Mouse (Mus musculus): ENCODE measurements at regions not wholly inside any gene's neighbourhood (a gene's known extent, or its start where the extent isn't known, plus 50 kb on each side); places are given as distances from the start of the nearest gene placed in this dataset.

GRCm38 (mm10) chr7:72768705-72769104, 462.3 kb upstream of the Mctp2 start:
- no peaks in the 10 kb centered on the region for H3K9me3 ChIP-seq
- H3K27ac ChIP-seq (replicated peaks), result no peak overlapping the region
- ATAC-seq (ENCODE audit: low FRiP score, low read depth), result no peak
- H3K4me2 ChIP-seq (replicated peaks), result no peak overlapping the region
- 86% methylated on average over 4 of the region's 4 CpGs for WGBS
- no peak overlapping the region for H3K4me3 ChIP-seq
- no peak overlapping the region for H3K9ac ChIP-seq (replicated peaks)
- no peaks in the 10 kb centered on the region for H3K36me3 ChIP-seq
- peaks cover 9% of the 10 kb centered on the region for H3K4me1 ChIP-seq
- no peaks in the 10 kb centered on the region for H3K27me3 ChIP-seq

GRCm38 (mm10) chr7:72774031-72774770, 467.8 kb upstream of the Mctp2 start:
- H3K9ac ChIP-seq (replicated peaks), result no peak overlapping the region
- 18% methylated on average over 3 of the region's 3 CpGs for WGBS
- peaks cover 21% of the 10 kb centered on the region for H3K4me1 ChIP-seq
- no peaks in the 10 kb centered on the region for H3K27me3 ChIP-seq
- no peak overlapping the region for H3K4me3 ChIP-seq
- H3K36me3 ChIP-seq, result no peaks in the 10 kb centered on the region
- peak overlapping the region; percentile 85 for H3K27ac ChIP-seq (replicated peaks)
- peak; percentile 95 for ATAC-seq (ENCODE audit: low FRiP score, low read depth)
- no peak overlapping the region; the same call in 1 of the 2 replicates for H3K4me2 ChIP-seq (replicated peaks)
- 0 out of 2 replicates have a peak, but pooled peaks cover 4% of the 10 kb centered on the region for H3K9me3 ChIP-seq

GRCm38 (mm10) chr7:72774771-72775119, 468.3 kb upstream of the Mctp2 start:
- peak overlapping the region; percentile 85 for H3K27ac ChIP-seq (replicated peaks)
- 38% methylated on average over 3 of the region's 3 CpGs for WGBS
- H3K4me2 ChIP-seq (replicated peaks), result no peak overlapping the region
- ATAC-seq (ENCODE audit: low FRiP score, low read depth), result no peak
- no peak overlapping the region for H3K4me3 ChIP-seq
- H3K27me3 ChIP-seq, result no peaks in the 10 kb centered on the region
- no peak overlapping the region for H3K9ac ChIP-seq (replicated peaks)
- H3K9me3 ChIP-seq, result 0 out of 2 replicates have a peak, but pooled peaks cover 4% of the 10 kb centered on the region
- no peaks in the 10 kb centered on the region for H3K36me3 ChIP-seq
- peaks cover 21% of the 10 kb centered on the region for H3K4me1 ChIP-seq

DNA sequence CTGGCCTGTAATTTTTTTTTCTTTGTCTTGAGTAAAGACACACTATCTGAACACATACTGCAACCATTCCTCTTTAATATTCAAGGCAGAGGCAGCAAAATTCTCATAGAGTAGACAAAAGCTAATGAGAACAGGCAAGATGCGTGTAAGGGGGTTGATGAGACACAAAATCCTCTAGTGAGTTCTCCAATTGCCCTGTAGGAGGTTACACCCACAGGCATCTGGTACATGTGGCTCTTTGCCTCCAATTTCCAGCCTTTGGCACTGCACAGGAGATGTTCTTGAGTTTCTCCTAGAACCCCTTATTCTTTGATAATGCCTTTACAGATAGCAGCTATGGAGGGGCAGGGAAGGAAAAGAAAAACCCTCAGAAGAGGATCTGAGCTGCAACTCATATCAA, 480.9 kb upstream of the Mctp2 start:
- Histone ChIP-seq H3K4me1 (no peaks in the 10 kb centered on the region), H3K9me3 (no peaks in the 10 kb centered on the region), H3K4me3 (no peak overlapping the region), H3K36me3 (no peaks in the 10 kb centered on the region), H3K27me3 (no peaks in the 10 kb centered on the region), H3K4me2 (replicated peaks) (no peak overlapping the region), H3K27ac (replicated peaks) (no peak overlapping the region), H3K9ac (replicated peaks) (no peak overlapping the region)
- 80% methylated on average over 1 of the region's 1 CpGs for WGBS
- no peak for ATAC-seq (ENCODE audit: low FRiP score, low read depth)

- Histone ChIP-seq H3K9ac (replicated peaks) (no peak overlapping the region), H3K36me3 (no peaks in the 10 kb centered on the region), H3K27me3 (no peaks in the 10 kb centered on the region), H3K4me3 (no peak overlapping the region), H3K9me3 (no peaks in the 10 kb centered on the region), H3K4me1 (no peaks in the 10 kb centered on the region), H3K27ac (replicated peaks) (no peak overlapping the region), H3K4me2 (replicated peaks) (no peak overlapping the region)
- no peak for ATAC-seq (ENCODE audit: low FRiP score, low read depth)
- WGBS, result 75% methylated on average over 2 of the region's 2 CpGs
Observed at GRCm38 (mm10) chr7:72788261-72788660, 481.9 kb upstream of the Mctp2 start.

- H3K36me3 ChIP-seq, result no peaks in the 10 kb centered on the region
- no peaks in the 10 kb centered on the region for H3K4me1 ChIP-seq
- no peak overlapping the region for H3K9ac ChIP-seq (replicated peaks)
- 69% methylated on average over 3 of the region's 3 CpGs for WGBS
- no peaks in the 10 kb centered on the region for H3K9me3 ChIP-seq
- ATAC-seq (ENCODE audit: low FRiP score, low read depth), result no peak
- H3K27ac ChIP-seq (replicated peaks), result no peak overlapping the region
- no peak overlapping the region for H3K4me2 ChIP-seq (replicated peaks)
- no peak overlapping the region for H3K4me3 ChIP-seq
- H3K27me3 ChIP-seq, result no peaks in the 10 kb centered on the region
Observed at GRCm38 (mm10) chr7:72822142-72822541, 515.7 kb upstream of the Mctp2 start.

- Histone ChIP-seq H3K36me3 (no peaks in the 10 kb centered on the region), H3K27ac (replicated peaks) (no peak overlapping the region), H3K4me2 (replicated peaks) (no peak overlapping the region), H3K27me3 (no peaks in the 10 kb centered on the region), H3K9ac (replicated peaks) (no peak overlapping the region), H3K4me1 (no peaks in the 10 kb centered on the region), H3K4me3 (no peak overlapping the region), H3K9me3 (0 out of 2 replicates have a peak, but pooled peaks cover 11% of the 10 kb centered on the region)
- WGBS, result 87% methylated on average over 3 of the region's 3 CpGs
- no peak for ATAC-seq (ENCODE audit: low FRiP score, low read depth)
Observed at GRCm38 (mm10) chr7:72826597-72826996, 520.2 kb upstream of the Mctp2 start.

DNA sequence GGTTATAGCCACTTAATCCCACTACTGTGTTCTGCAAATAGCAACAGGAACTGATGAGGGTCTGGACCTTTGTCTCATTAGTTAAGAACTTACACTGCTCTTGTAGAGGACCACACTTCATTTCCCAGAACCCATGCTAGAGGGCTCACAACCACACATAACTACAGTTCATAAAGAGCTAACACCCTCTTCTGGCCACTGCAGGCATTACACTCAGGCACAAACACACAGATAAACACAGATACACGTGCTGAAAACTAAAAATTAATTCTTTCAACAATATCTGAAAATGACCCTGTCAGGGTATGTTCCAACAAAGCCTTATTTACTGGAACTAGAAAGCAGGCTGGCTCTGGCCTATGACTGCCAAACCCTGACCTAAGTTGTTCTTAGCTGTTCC, 529.0 kb upstream of the Mctp2 start:
- no peaks in the 10 kb centered on the region for H3K36me3 ChIP-seq

DNA sequence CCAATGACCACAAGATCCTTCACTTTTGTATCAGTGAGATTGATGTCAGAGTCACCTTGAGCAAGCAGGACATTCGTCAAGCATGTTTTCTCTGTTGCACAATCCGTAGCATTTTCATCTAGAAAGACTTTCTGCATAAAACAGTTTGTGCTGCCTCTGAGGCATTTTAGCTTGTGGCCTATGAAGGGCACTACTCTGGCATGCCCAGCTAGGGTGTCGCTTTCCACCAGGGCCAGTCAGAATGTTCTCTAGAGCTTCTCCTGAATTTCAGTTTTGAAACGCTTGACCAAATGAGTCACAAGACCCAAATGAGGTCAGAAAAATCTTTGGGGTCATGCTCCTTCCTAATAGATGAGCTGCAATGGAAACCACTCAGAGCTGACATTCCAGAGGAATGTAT, 529.6 kb upstream of the Mctp2 start:
- WGBS, result 59% methylated on average over 4 of the region's 4 CpGs
- Histone ChIP-seq H3K9me3 (peaks cover 4% of the 10 kb centered on the region; the same call in 1 of the 2 replicates), H3K27me3 (no peaks in the 10 kb centered on the region), H3K4me3 (no peak overlapping the region), H3K36me3 (no peaks in the 10 kb centered on the region), H3K9ac (replicated peaks) (no peak overlapping the region), H3K4me1 (peaks cover 33% of the 10 kb centered on the region), H3K27ac (replicated peaks) (peak overlapping the region; percentile 85), H3K4me2 (replicated peaks) (no peak overlapping the region)
- no peak for ATAC-seq (ENCODE audit: low FRiP score, low read depth)

More for the DNA sequence above, 529.0 kb upstream of the Mctp2 start:
- Histone ChIP-seq H3K4me1 (peaks cover 33% of the 10 kb centered on the region), H3K9ac (replicated peaks) (no peak overlapping the region), H3K27me3 (no peaks in the 10 kb centered on the region), H3K4me3 (no peak overlapping the region), H3K9me3 (peaks cover 4% of the 10 kb centered on the region; the same call in 1 of the 2 replicates), H3K4me2 (replicated peaks) (no peak overlapping the region), H3K27ac (replicated peaks) (no peak overlapping the region)
- ATAC-seq (ENCODE audit: low FRiP score, low read depth), result no peak
- whole genome bisulfite sequencing, result 82% methylated on average over 1 of the region's 1 CpGs

GRCm38 (mm10) chr7:72836457-72836985, 530.1 kb upstream of the Mctp2 start:
- Histone ChIP-seq H3K27ac (replicated peaks) (peak overlapping the region; percentile 85), H3K4me1 (peaks cover 33% of the 10 kb centered on the region), H3K9ac (replicated peaks) (no peak overlapping the region), H3K36me3 (no peaks in the 10 kb centered on the region), H3K4me3 (no peak overlapping the region), H3K4me2 (replicated peaks) (no peak overlapping the region), H3K27me3 (no peaks in the 10 kb centered on the region), H3K9me3 (peaks cover 4% of the 10 kb centered on the region; the same call in 1 of the 2 replicates)
- 17% methylated on average over 6 of the region's 6 CpGs for WGBS
- ATAC-seq (ENCODE audit: low FRiP score, low read depth), result peak; percentile 74

- Histone ChIP-seq H3K9ac (replicated peaks) (no peak overlapping the region), H3K27ac (replicated peaks) (peak overlapping the region; percentile 85), H3K27me3 (no peaks in the 10 kb centered on the region), H3K36me3 (no peaks in the 10 kb centered on the region), H3K4me2 (replicated peaks) (no peak overlapping the region), H3K9me3 (peaks cover 4% of the 10 kb centered on the region; the same call in 1 of the 2 replicates), H3K4me3 (no peak overlapping the region), H3K4me1 (peaks cover 33% of the 10 kb centered on the region)
- 9% methylated on average over 6 of the region's 6 CpGs for WGBS
- peak; percentile 83 for ATAC-seq (ENCODE audit: low FRiP score, low read depth)
Observed at GRCm38 (mm10) chr7:72837992-72838655, 531.7 kb upstream of the Mctp2 start.

- ATAC-seq (ENCODE audit: low FRiP score, low read depth), result no peak
- H3K4me1 ChIP-seq, result no peaks in the 10 kb centered on the region
- 91% methylated on average over 1 of the region's 1 CpGs for WGBS
Observed at GRCm38 (mm10) chr7:72851346-72851745, 524.0 kb upstream of the Rgma start.

More at GRCm38 (mm10) chr7:72851346-72851745, 524.0 kb upstream of the Rgma start:
- H3K27me3 ChIP-seq, result no peaks in the 10 kb centered on the region
- no peaks in the 10 kb centered on the region for H3K9me3 ChIP-seq
- no peaks in the 10 kb centered on the region for H3K36me3 ChIP-seq
- H3K27ac ChIP-seq (replicated peaks), result no peak overlapping the region
- no peak overlapping the region for H3K9ac ChIP-seq (replicated peaks)
- H3K4me2 ChIP-seq (replicated peaks), result no peak overlapping the region
- no peak overlapping the region for H3K4me3 ChIP-seq
